Mouse (Mus musculus): ENCODE results near the gene Mef2c. TPM values are rescaled to one million over a fixed set of nuclear protein-coding genes. Genes with fewer than 3 reads are reported as not detected.

Gene Mef2c
- total RNA-seq, 2 experiments from 2014 or later: 42.9 to 86.6 TPM

GRCm38 (mm10) chr13:83573327-83573726, 69.5 kb downstream of the Mef2c start:
- DNase-seq: peak; percentile 57

- no peak for DNase-seq
Observed at GRCm38 (mm10) chr13:83573855-83574583, 70.2 kb downstream of the Mef2c start.

GRCm38 (mm10) chr13:83574866-83575265, 71.0 kb downstream of the Mef2c start:
- no peak for DNase-seq

GRCm38 (mm10) chr13:83579410-83579809, 75.6 kb downstream of the Mef2c start:
- no peak for DNase-seq

- DNase-seq: no peak
Observed at GRCm38 (mm10) chr13:83580856-83581255, 77.0 kb downstream of the Mef2c start.

- DNase-seq: no peak
Observed at GRCm38 (mm10) chr13:83582564-83582963, 78.7 kb downstream of the Mef2c start.

- no peak for DNase-seq
Observed at GRCm38 (mm10) chr13:83583881-83584280, 80.0 kb downstream of the Mef2c start.

GRCm38 (mm10) chr13:83585359-83585758, 81.5 kb downstream of the Mef2c start:
- DNase-seq: no peak

GRCm38 (mm10) chr13:83588186-83588585, 84.4 kb downstream of the Mef2c start:
- no peak for DNase-seq

- no peak for DNase-seq
Observed at GRCm38 (mm10) chr13:83590886-83591285, 87.1 kb downstream of the Mef2c start.

GRCm38 (mm10) chr13:83595429-83595828, 91.6 kb downstream of the Mef2c start:
- no peak for DNase-seq

GRCm38 (mm10) chr13:83596989-83597738, 93.3 kb downstream of the Mef2c start:
- no peak for DNase-seq

- no peak for DNase-seq
Observed at GRCm38 (mm10) chr13:83597739-83598210, 93.9 kb downstream of the Mef2c start.

- DNase-seq: no peak
Observed at GRCm38 (mm10) chr13:83600301-83600700, 96.5 kb downstream of the Mef2c start.

- no peak for DNase-seq
Observed at GRCm38 (mm10) chr13:83601741-83602140, 97.9 kb downstream of the Mef2c start.

- peak; percentile 50 for DNase-seq
Observed at GRCm38 (mm10) chr13:83603373-83604265, 99.8 kb downstream of the Mef2c start.

GRCm38 (mm10) chr13:83604320-83604719, 100.5 kb downstream of the Mef2c start:
- DNase-seq: peak; percentile 57

GRCm38 (mm10) chr13:83604785-83605184, 101.0 kb downstream of the Mef2c start:
- no peak for DNase-seq

GRCm38 (mm10) chr13:83607883-83608581, 104.2 kb downstream of the Mef2c start:
- no peak for DNase-seq

- no peak for DNase-seq
Observed at GRCm38 (mm10) chr13:83608851-83609516, 105.2 kb downstream of the Mef2c start.

GRCm38 (mm10) chr13:83609517-83609878, 105.7 kb downstream of the Mef2c start:
- no peak for DNase-seq
